Mouse (Mus musculus): ENCODE results near the gene Lhfp.

The Lhfp gene

GRCm38 (mm10) chr3:53310615-53311014 is 269.3 kb downstream of the Lhfp start:
- DNase-seq (ENCODE audit: low read depth, low spot score), result no peak
